Mouse (Mus musculus): ENCODE data around the gene Pax7.
A peak's percentile ranks its signal among the peaks of the same experiment; 100 is the strongest.

Gene Pax7

GRCm38 (mm10) chr4:139833036-139833634, at the start of gene Pax7:
Gene Pax7 (minus strand): TSS chr4:139833528.
- DNase-seq: no peak

GRCm38 (mm10) chr4:139881796-139882195, 48.5 kb upstream of the Pax7 start:
- no peak for DNase-seq

GRCm38 (mm10) chr4:139879324-139879723, 46.0 kb upstream of the Pax7 start:
- DNase-seq: no peak

- no peak for DNase-seq
These were observed 45.1 kb upstream of the Pax7 start for GRCm38 (mm10) chr4:139878443-139878842.

- DNase-seq: peak; percentile 63
These were observed 43.9 kb upstream of the Pax7 start for GRCm38 (mm10) chr4:139877269-139877668.

GRCm38 (mm10) chr4:139872595-139872994, 39.3 kb upstream of the Pax7 start:
- peak; percentile 22 for DNase-seq

- DNase-seq: no peak
These were observed 38.4 kb upstream of the Pax7 start for GRCm38 (mm10) chr4:139871699-139872098.

- no peak for DNase-seq
These were observed 29.9 kb upstream of the Pax7 start for GRCm38 (mm10) chr4:139863218-139863617.

- peak; percentile 90 for DNase-seq
These were observed 25.4 kb upstream of the Pax7 start for GRCm38 (mm10) chr4:139858635-139859176.

GRCm38 (mm10) chr4:139852219-139853035, 19.1 kb upstream of the Pax7 start:
- DNase-seq: no peak

- DNase-seq: no peak
These were observed 18.1 kb upstream of the Pax7 start for GRCm38 (mm10) chr4:139851387-139851786.

GRCm38 (mm10) chr4:139850547-139851170, 17.3 kb upstream of the Pax7 start:
- no peak for DNase-seq

GRCm38 (mm10) chr4:139843456-139843855, 10.1 kb upstream of the Pax7 start:
- DNase-seq: no peak

- no peak for DNase-seq
These were observed 9.6 kb upstream of the Pax7 start for GRCm38 (mm10) chr4:139842919-139843318.

GRCm38 (mm10) chr4:139840939-139841500, 7.7 kb upstream of the Pax7 start:
- DNase-seq: no peak

GRCm38 (mm10) chr4:139840442-139840841, 7.1 kb upstream of the Pax7 start:
- no peak for DNase-seq

GRCm38 (mm10) chr4:139836681-139837080, 3.4 kb upstream of the Pax7 start:
- no peak for DNase-seq

GRCm38 (mm10) chr4:139836196-139836595, 2.9 kb upstream of the Pax7 start:
- DNase-seq: no peak

- no peak for DNase-seq
These were observed 581 bp upstream of the Pax7 start for GRCm38 (mm10) chr4:139833817-139834401.

- DNase-seq: no peak
These were observed 870 bp downstream of the Pax7 start for GRCm38 (mm10) chr4:139832281-139833035.

GRCm38 (mm10) chr4:139831501-139832230, 1.7 kb downstream of the Pax7 start:
- no peak for DNase-seq

Data from cerebellum, adult 9-10 months (tissue).